Mouse (Mus musculus): ENCODE data around the gene Hspa12a. TPM values are rescaled to one million over a fixed set of nuclear protein-coding genes. Genes with fewer than 3 reads are reported as not detected.

Gene Hspa12a
- total RNA-seq, 2 experiments from 2014 or later = 186 to 192 TPM

- DNase-seq (ENCODE audit: extremely low spot score in 1 of 2, low spot score in 2 of 2) = no peak
- intact Hi-C loops (cut with DNase I) = no loop called here
Observed at GRCm38 (mm10) chr19:58838706-58839105, 104.7 kb downstream of the Hspa12a start.

GRCm38 (mm10) chr19:58833639-58834180 is 109.7 kb downstream of the Hspa12a start:
- intact Hi-C loops (cut with DNase I) = no loop called here
- no peak for DNase-seq (ENCODE audit: extremely low spot score in 1 of 2, low spot score in 2 of 2)

DNA sequence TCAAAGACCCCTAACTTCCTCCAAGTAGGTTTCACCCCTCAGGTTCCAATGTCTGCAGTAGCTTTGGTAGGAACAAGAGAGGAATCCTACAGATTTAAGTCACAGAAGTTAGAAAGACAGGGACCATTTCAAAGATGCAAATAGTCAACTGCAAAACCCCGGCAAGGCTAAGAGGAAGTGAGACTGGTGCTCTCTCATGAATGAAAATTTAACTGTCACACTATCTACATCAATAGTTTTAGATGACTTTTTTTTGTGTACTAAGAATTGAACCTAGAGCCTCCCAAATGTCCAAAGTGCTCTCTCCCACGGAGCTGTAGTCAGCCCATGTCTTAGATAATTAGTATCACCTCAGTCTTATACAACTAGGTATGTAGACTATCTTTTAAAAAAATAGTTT is 110.5 kb downstream of the Hspa12a start:
- intact Hi-C loops (cut with DNase I) = no loop called here
- DNase-seq (ENCODE audit: extremely low spot score in 1 of 2, low spot score in 2 of 2) = no peak

DNA sequence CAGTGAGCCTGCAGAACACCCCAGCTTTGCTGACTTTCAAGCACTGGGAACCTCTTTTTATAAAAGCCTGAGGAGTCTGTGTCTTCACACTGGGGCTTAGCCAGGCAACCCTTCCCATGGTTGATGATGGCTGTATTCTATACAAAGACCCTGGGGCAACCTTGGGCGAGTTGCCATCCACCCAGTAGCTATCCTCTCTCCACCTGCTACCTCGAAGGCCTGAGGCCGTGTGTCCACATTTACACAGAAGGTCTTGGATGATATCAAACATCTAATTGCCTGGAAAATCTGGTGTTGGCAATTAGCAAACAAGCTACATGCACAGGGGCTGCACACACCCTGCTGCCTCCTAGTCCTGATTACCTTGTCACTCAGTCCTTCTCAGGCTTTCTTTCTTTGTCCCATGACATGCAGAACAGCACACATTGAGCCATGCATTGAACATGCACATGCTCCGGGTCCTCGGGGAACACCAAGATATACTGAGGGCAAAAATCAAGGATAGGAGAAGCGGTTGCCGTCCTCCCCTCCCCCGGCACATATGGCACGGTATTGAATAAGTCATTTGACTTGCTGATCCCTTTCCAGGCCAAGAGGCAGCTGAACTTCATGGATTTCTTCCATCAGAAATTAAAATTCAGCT is 112.1 kb downstream of the Hspa12a start:
- no peak for DNase-seq (ENCODE audit: extremely low spot score in 1 of 2, low spot score in 2 of 2)
- intact Hi-C loops (cut with DNase I) = no loop called here

- peak in 1 of 2 experiments; percentile 61 for DNase-seq (ENCODE audit: extremely low spot score in 1 of 2, low spot score in 2 of 2)
- intact Hi-C loops (cut with DNase I) = no loop called here
Observed at GRCm38 (mm10) chr19:58830182-58830581, 113.3 kb downstream of the Hspa12a start.

DNA sequence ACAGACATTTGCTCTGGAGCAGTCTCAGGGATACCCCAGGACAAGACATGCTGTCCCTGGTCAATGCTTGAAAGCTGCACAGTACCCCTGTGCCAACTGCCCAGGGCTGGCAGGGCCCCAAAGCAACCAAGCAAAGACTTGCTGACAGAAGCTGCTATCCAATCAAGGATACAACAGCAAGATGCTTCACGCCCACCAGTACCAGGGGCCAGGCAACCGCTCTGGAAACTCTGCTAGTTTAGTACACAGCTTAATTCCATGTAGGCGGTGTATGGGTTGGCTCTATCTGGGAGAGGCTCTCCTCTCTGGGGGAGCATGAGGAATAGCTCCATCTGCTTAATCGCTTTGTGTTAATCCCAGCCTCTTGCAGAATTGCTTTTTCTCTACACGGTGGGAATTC is 113.9 kb downstream of the Hspa12a start:
- intact Hi-C loops (cut with DNase I) = no loop called here
- peak; percentile 76 for DNase-seq (ENCODE audit: extremely low spot score in 1 of 2, low spot score in 2 of 2)

DNA sequence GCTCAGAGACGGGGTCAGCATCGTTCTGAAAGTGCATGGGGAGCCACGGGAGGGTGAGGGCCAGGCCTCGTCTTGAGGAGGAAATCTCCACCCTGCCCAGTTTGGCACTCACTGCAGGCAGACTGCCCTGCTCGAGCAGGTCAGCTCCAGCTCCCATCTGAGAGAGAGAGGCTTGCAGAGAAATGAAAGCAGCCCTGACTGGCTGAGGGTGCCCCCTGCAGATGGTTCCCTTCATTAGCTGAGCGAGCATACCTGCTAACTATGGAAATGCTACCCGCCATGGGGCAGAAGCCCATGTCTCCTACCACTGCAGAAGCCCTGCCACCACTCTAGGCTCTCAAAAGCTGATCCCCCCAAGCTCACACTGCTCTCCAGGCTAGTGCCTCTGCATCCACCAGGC is 115.8 kb downstream of the Hspa12a start:
- intact Hi-C loops (cut with DNase I) = no loop called here
- no peak for DNase-seq (ENCODE audit: extremely low spot score in 1 of 2, low spot score in 2 of 2)

DNA sequence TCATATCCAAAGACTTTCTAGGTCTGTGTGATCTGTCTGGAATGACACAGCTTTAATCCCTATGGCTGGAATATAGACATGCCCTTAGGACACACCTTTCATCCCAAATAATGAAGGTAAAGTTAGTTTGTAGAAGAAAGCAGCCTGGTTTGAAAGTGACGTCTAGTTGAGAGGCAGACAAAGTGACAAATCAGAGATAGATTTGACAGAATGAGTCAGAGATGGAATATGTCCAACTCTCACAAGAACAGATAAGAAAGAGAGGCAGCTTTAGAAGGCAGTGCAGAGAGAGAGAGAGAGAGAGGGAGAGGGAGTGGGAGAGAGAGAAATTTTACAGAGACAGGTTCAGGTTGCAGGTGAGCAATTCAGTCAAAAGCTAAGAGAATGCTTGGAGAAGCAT is 119.1 kb downstream of the Hspa12a start:
- intact Hi-C loops (cut with DNase I) = loop anchor here (5.0 kb wide), 1 partner anchor 33 kb away; no protein-coding TSS in a partner anchor
- no peak for DNase-seq (ENCODE audit: extremely low spot score in 1 of 2, low spot score in 2 of 2)

- intact Hi-C loops (cut with DNase I) = loop anchor here (5.0 kb wide), 1 partner anchor 34 kb away; no protein-coding TSS in a partner anchor
- no peak for DNase-seq (ENCODE audit: extremely low spot score in 1 of 2, low spot score in 2 of 2)
Observed at GRCm38 (mm10) chr19:58823301-58823700, 120.2 kb downstream of the Hspa12a start.

- peak; percentile 79 to 80 for DNase-seq (ENCODE audit: extremely low spot score in 1 of 2, low spot score in 2 of 2)
- intact Hi-C loops (cut with DNase I) = loop anchor here (5.0 kb wide), 1 partner anchor 35 kb away; no protein-coding TSS in a partner anchor
Observed at GRCm38 (mm10) chr19:58822454-58823200, 120.8 kb downstream of the Hspa12a start.

DNA sequence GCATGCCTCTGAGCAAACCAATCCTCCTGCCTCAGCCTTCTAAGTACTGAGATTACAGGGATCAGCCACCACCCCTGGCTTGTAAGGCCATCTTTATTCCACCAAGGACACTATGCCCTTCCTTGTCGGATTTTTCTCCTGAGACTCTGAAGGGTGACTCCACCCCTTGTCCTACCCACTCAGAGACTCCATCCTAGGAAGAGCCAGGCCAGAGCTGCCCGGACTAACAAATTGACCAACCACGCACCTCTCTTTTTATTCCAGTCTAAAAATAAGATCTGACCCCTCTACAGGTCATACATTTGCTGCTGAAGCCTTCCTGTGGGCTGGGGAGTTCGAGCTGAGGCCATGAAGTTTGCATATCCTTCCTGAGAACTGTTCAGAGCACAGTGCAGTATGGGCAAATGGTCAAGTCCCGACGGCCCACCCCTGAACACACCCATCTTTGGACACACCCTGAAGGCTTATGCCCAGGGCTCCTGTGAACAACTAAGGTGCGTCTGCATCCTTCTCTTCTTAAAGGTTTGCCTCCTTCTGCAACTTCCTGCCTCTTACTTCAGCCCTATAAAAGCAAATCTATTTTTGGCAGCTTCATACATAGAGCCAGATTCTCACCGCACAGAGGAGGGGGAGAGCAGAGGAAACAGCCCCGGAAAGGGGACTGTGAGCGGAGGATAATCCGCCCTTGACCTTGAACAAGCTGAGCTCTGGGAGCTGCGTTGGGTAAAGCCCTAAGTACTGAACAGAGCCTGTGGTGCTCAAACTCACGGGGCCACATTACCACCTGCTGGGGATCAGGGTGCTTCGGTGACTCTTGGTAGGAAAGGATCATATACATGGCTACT is 124.7 kb downstream of the Hspa12a start:
- intact Hi-C loops (cut with DNase I) = no loop called here
- no peak for DNase-seq (ENCODE audit: extremely low spot score in 1 of 2, low spot score in 2 of 2)

- intact Hi-C loops (cut with DNase I) = no loop called here
- DNase-seq (ENCODE audit: extremely low spot score in 1 of 2, low spot score in 2 of 2) = no peak
Observed at GRCm38 (mm10) chr19:58817398-58817797, 126.1 kb downstream of the Hspa12a start.

- DNase-seq (ENCODE audit: extremely low spot score in 1 of 2, low spot score in 2 of 2) = peak in 1 of 2 experiments; percentile 43
- intact Hi-C loops (cut with DNase I) = no loop called here
Observed at GRCm38 (mm10) chr19:58816453-58817041, 126.9 kb downstream of the Hspa12a start.

GRCm38 (mm10) chr19:58815179-58815922 is 128.1 kb downstream of the Hspa12a start:
- peak in 1 of 2 experiments; percentile 68 for DNase-seq (ENCODE audit: extremely low spot score in 1 of 2, low spot score in 2 of 2)
- intact Hi-C loops (cut with DNase I) = no loop called here

DNA sequence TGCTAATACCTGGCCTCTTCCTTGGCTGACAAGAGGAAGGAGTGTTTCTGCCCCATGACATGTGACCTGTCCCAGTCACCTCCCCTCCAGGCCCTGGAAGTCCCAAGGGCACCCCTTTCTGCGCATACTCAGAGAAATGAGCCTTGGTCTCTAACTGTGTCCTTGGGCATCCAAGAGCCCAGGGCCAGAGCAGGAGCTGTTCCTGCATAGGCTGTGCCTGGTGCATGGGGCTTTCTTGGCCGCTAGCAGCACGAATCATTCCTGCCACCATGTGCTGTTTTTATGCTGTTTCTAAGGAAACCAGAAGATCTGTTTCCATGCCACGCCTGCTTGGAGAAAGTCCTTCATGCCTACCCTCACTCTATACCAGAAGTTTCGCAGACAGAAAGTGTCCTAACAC is 132.9 kb downstream of the Hspa12a start:
- intact Hi-C loops (cut with DNase I) = no loop called here
- no peak for DNase-seq (ENCODE audit: extremely low spot score in 1 of 2, low spot score in 2 of 2)

GRCm38 (mm10) chr19:58808864-58809263 is 134.6 kb downstream of the Hspa12a start:
- no peak for DNase-seq (ENCODE audit: extremely low spot score in 1 of 2, low spot score in 2 of 2)
- intact Hi-C loops (cut with DNase I) = loop anchor here (5.0 to 10.0 kb wide), 2 partner anchors 48 to 396 kb away; no protein-coding TSS in a partner anchor

GRCm38 (mm10) chr19:58806364-58806763 is 137.1 kb downstream of the Hspa12a start:
- peak; percentile 56 to 77 for DNase-seq (ENCODE audit: extremely low spot score in 1 of 2, low spot score in 2 of 2)
- intact Hi-C loops (cut with DNase I) = loop anchor here (2.0 to 10.0 kb wide), 3 partner anchors 51 to 398 kb away; no protein-coding TSS in a partner anchor
